ENCODE assay signal across 17 mouse cellular contexts in genomic region chr13:91474027-91474426, GRCm38 (mm10). TPM values are rescaled to one million over a fixed set of nuclear protein-coding genes. Genes with fewer than 3 reads are reported as not detected.
DNase-seq lines count a peak whose midpoint lies in the region; ATAC-seq and TF ChIP-seq lines count a peak whose summit lies in the region.
"Had no signal": no experiment of that assay in that cellular context is flagged by ENCODE, and none has a peak within 500 bp of the region (broad histone marks: within the 10 kb centered on the region; RNA-seq: fewer than 3 reads in every experiment).

No protein-coding gene starts in this region.

- peak overlapping the region; percentile 29; the same call in 1 of the 2 replicates for H3K27ac ChIP-seq in heart, embryonic 11.5 days (ENCODE audit: low read depth, low read length)
- 0 out of 2 replicates have a peak overlapping the region, but pooled peaks have one; percentile 33 for H3K27ac ChIP-seq in layer of hippocampus, adult 2 months
- H3K27ac ChIP-seq in liver, embryonic 11.5 days (ENCODE audit: low read depth, low read length), result no peak overlapping the region
- H3K27ac ChIP-seq: embryonic facial prominence, embryonic 15.5 days; forebrain, embryonic 13.5 days; hindbrain, embryonic 10.5 days had no signal

- peaks cover 28% of the 10 kb centered on the region for H3K4me1 ChIP-seq in heart, embryonic 11.5 days (ENCODE audit: control insufficient read depth, insufficient read depth, low read length)
- H3K4me1 ChIP-seq in liver, embryonic 11.5 days (replicated peaks; ENCODE audit: control insufficient read depth, insufficient read depth, low read length), result peaks cover 34% of the 10 kb centered on the region
- H3K4me1 ChIP-seq in megakaryocyte, embryonic 14.5 days, result peaks cover 78% of the 10 kb centered on the region
- H3K4me1 ChIP-seq: hindbrain, embryonic 10.5 days had no signal

- no peak for DNase-seq in heart, adult 11 months
- no peak for DNase-seq in layer of hippocampus, adult 2 months (ENCODE audit: low spot score in 2 of 2)
- DNase-seq in layer of hippocampus, postnatal 10 days (ENCODE audit: low spot score in 2 of 2), result no peak
- DNase-seq in liver, embryonic 11.5 days (ENCODE audit: low spot score), result no peak
- no peak for DNase-seq in urinary bladder, postnatal 36 days (ENCODE audit: low spot score in 2 of 2)
- no peak for DNase-seq in kidney, postnatal 14 days
- DNase-seq: adrenal gland, adult 2 months; lung, adult 18-20 months; lung, postnatal 36 days; retina, postnatal 1 day; thymus, adult 2 months had no signal

- H3K36me3 ChIP-seq in heart, embryonic 11.5 days (ENCODE audit: control insufficient read depth, insufficient read depth, low read length), result no peaks in the 10 kb centered on the region
- 0 out of 2 replicates have a peak, but pooled peaks cover 3% of the 10 kb centered on the region for H3K36me3 ChIP-seq in liver, embryonic 11.5 days (ENCODE audit: control insufficient read depth, insufficient read depth, low read length)
- peaks cover 25% of the 10 kb centered on the region for H3K36me3 ChIP-seq in megakaryocyte, embryonic 14.5 days (replicated peaks; ENCODE audit: low read length)
- H3K36me3 ChIP-seq: embryonic facial prominence, embryonic 15.5 days; hindbrain, embryonic 10.5 days had no signal

- no peak overlapping the region for H3K9ac ChIP-seq in heart, embryonic 11.5 days (ENCODE audit: low read depth, low read length)
- H3K9ac ChIP-seq in liver, embryonic 11.5 days (ENCODE audit: low read depth, low read length), result no peak overlapping the region
- H3K9ac ChIP-seq: embryonic facial prominence, embryonic 15.5 days had no signal

- peak; percentile 80; the same call in 1 of the 2 replicates for ATAC-seq in heart, embryonic 11.5 days (replicated peaks; ENCODE audit: insufficient number of reproducible peaks, low FRiP score, low TSS enrichment)
- ATAC-seq in liver, embryonic 11.5 days (replicated peaks; ENCODE audit: low FRiP score), result peak; percentile 96
- ATAC-seq: forebrain, embryonic 13.5 days; inflammation-experienced regulatory T-cells, adult 6 months had no signal

- no peaks in the 10 kb centered on the region for H3K9me3 ChIP-seq in heart, embryonic 11.5 days (replicated peaks; ENCODE audit: control insufficient read depth, low read length)
- H3K9me3 ChIP-seq in liver, embryonic 11.5 days (ENCODE audit: control insufficient read depth, low read length), result no peaks in the 10 kb centered on the region
- H3K9me3 ChIP-seq in megakaryocyte, embryonic 14.5 days, result peaks cover 8% of the 10 kb centered on the region; the same call in 1 of the 2 replicates
- H3K9me3 ChIP-seq: embryonic facial prominence, embryonic 15.5 days; forebrain, embryonic 13.5 days; hindbrain, embryonic 10.5 days had no signal

- H3K4me2 ChIP-seq in heart, embryonic 11.5 days, result peak overlapping the region; percentile 22; the same call in 1 of the 2 replicates
- H3K4me2 ChIP-seq in liver, embryonic 11.5 days, result peak overlapping the region; percentile 33
- H3K4me2 ChIP-seq: embryonic facial prominence, embryonic 15.5 days; forebrain, embryonic 13.5 days had no signal

- H3K4me3 ChIP-seq in heart, embryonic 11.5 days (ENCODE audit: low read depth, low read length), result no peak overlapping the region
- H3K4me3 ChIP-seq in layer of hippocampus, adult 2 months, result no peak overlapping the region
- no peak overlapping the region for H3K4me3 ChIP-seq in liver, embryonic 11.5 days (ENCODE audit: low read depth, low read length)
- H3K4me3 ChIP-seq in megakaryocyte, embryonic 14.5 days (replicated peaks), result peak overlapping the region; percentile 26
- H3K4me3 ChIP-seq: embryonic facial prominence, embryonic 15.5 days; forebrain, embryonic 13.5 days; hindbrain, embryonic 10.5 days had no signal

- no peak for TF ChIP-seq CTCF in layer of hippocampus, adult 2 months (conservative IDR thresholded peaks at IDR 0.05)

- no peaks in the 10 kb centered on the region for H3K27me3 ChIP-seq in heart, embryonic 11.5 days (ENCODE audit: control insufficient read depth, insufficient read depth, low read length)
- H3K27me3 ChIP-seq in liver, embryonic 11.5 days (replicated peaks; ENCODE audit: control insufficient read depth, insufficient read depth, low read length), result no peaks in the 10 kb centered on the region
- no peaks in the 10 kb centered on the region for H3K27me3 ChIP-seq in megakaryocyte, embryonic 14.5 days (replicated peaks)
- H3K27me3 ChIP-seq: embryonic facial prominence, embryonic 15.5 days; forebrain, embryonic 13.5 days had no signal

- WGBS in heart, embryonic 11.5 days (ENCODE audit: insufficient replicate concordance), result 13% methylated on average over 1 of the region's 1 CpGs
- WGBS in liver, embryonic 11.5 days, result 18% methylated on average over 1 of the region's 1 CpGs

RNA-seq across cellular contexts. Expression of gene Ssbp2, which starts 13.9 kb away (rescaled TPM):
- polyA plus RNA-seq in heart, embryonic 11.5 days (2014; fragmentation: Nextera tagmentation; extraction: Ambion mirVana), result 96.0 and 97.8 TPM in 2 replicates
- total RNA-seq in layer of hippocampus, adult 2 months (2021), result 100 to 1,000 TPM; 128 to 131 TPM
- total RNA-seq in layer of hippocampus, postnatal 10 days (2021), result 100 to 1,000 TPM; 109 to 110 TPM
- 110 and 113 TPM in 2 replicates for polyA plus RNA-seq in liver, embryonic 11.5 days (2014; fragmentation: Nextera tagmentation; extraction: Ambion mirVana)
- 15.0 TPM in 2 replicates for polyA plus RNA-seq in megakaryocyte, embryonic 14.5 days (2012; ENCODE audit: insufficient read depth, low replicate concordance)
